In genomic region chr11:119046601-119047245, GRCm38 (mm10) we compare ENCODE assay signal across 8 mouse cellular contexts. TPM values are rescaled to one million over a fixed set of nuclear protein-coding genes. Genes with fewer than 3 reads are reported as not detected.
DNase-seq lines count a peak whose midpoint lies in the region; ATAC-seq and TF ChIP-seq lines count a peak whose summit lies in the region.

No protein-coding gene starts in this region.

- H3K9ac ChIP-seq in heart, embryonic 14.5 days (ENCODE audit: low read length), result peak overlapping the region; percentile 7; the same call in 1 of the 2 replicates
- H3K9ac ChIP-seq in kidney, embryonic 15.5 days, result peak overlapping the region; percentile 6; the same call in 1 of the 2 replicates

- DNase-seq in cerebellum, postnatal 14 days, result peak; percentile 47 to 49
- no peak for DNase-seq in cerebellum, adult 11 months
- peak; percentile 62 for DNase-seq in adrenal gland, postnatal 25 days
- DNase-seq in lung, postnatal 14 days, result peak; percentile 77
- no peak for DNase-seq in thymus, postnatal 10 days (ENCODE audit: low spot score in 2 of 2)

- no peaks in the 10 kb centered on the region for H3K36me3 ChIP-seq in heart, embryonic 14.5 days (ENCODE audit: control insufficient read depth, insufficient read depth, low read length)
- no peaks in the 10 kb centered on the region for H3K36me3 ChIP-seq in kidney, embryonic 15.5 days
- no peaks in the 10 kb centered on the region for H3K36me3 ChIP-seq in small intestine, adult 2 months (ENCODE audit: control insufficient read depth, insufficient read depth, low read length)

- peak overlapping the region; percentile 28 to 35 for H3K4me3 ChIP-seq in heart, embryonic 14.5 days (ENCODE audit: control insufficient read depth in 1 of 2, insufficient read depth in 1 of 2, low read depth in 1 of 2, low read length in 2 of 2)
- peak overlapping the region; percentile 39 for H3K4me3 ChIP-seq in kidney, embryonic 15.5 days (replicated peaks)
- peak overlapping the region; percentile 35 for H3K4me3 ChIP-seq in small intestine, adult 2 months (ENCODE audit: low read depth, low read length)

- ATAC-seq in heart, embryonic 14.5 days (ENCODE audit: insufficient number of reproducible peaks, insufficient read depth, low FRiP score, low read depth), result no peak; the same call in 1 of the 2 replicates
- ATAC-seq in kidney, embryonic 15.5 days (replicated peaks; ENCODE audit: low FRiP score), result no peak

- H3K4me1 ChIP-seq in heart, embryonic 14.5 days (ENCODE audit: control insufficient read depth in 2 of 2, insufficient read depth in 2 of 2, low read length in 2 of 2), result peaks cover 22 to 39% of the 10 kb centered on the region in 2 experiments
- peaks cover 57% of the 10 kb centered on the region for H3K4me1 ChIP-seq in kidney, embryonic 15.5 days
- peaks cover 49% of the 10 kb centered on the region for H3K4me1 ChIP-seq in small intestine, adult 2 months (ENCODE audit: control insufficient read depth, insufficient read depth, insufficient read length, low read length)

- peak overlapping the region; percentile 63 for H3K4me2 ChIP-seq in heart, embryonic 14.5 days (ENCODE audit: low read length)
- peak overlapping the region; percentile 60 for H3K4me2 ChIP-seq in kidney, embryonic 15.5 days

- TF ChIP-seq CTCF in small intestine, adult 2 months (IDR thresholded peaks at IDR 0.05; ENCODE audit: extremely low read depth, insufficient read length, insufficient replicate concordance, low read depth, low read length), result no peak

- no peak overlapping the region for H3K27ac ChIP-seq in heart, embryonic 14.5 days (replicated peaks in 1 of 2; ENCODE audit: control insufficient read depth in 1 of 2, insufficient read depth in 1 of 2, low read depth in 2 of 2, low read length in 2 of 2)
- no peak overlapping the region for H3K27ac ChIP-seq in kidney, embryonic 15.5 days
- H3K27ac ChIP-seq in small intestine, adult 2 months (ENCODE audit: insufficient read depth, low read depth, low read length), result no peak overlapping the region

- H3K27me3 ChIP-seq in heart, embryonic 14.5 days (ENCODE audit: control insufficient read depth, insufficient read depth, low read length), result peaks cover 98% of the 10 kb centered on the region
- H3K27me3 ChIP-seq in kidney, embryonic 15.5 days, result peaks cover 100% of the 10 kb centered on the region
- peaks cover 69% of the 10 kb centered on the region for H3K27me3 ChIP-seq in small intestine, adult 2 months (ENCODE audit: control insufficient read depth, insufficient read depth, low read length)

- WGBS in heart, embryonic 14.5 days, result 1% methylated on average over 39 of the region's 39 CpGs
- WGBS in kidney, embryonic 15.5 days, result 1% methylated on average over 39 of the region's 39 CpGs
- 3% methylated on average over 39 of the region's 39 CpGs for WGBS in small intestine, adult 2 months

- H3K9me3 ChIP-seq in heart, embryonic 14.5 days (ENCODE audit: control insufficient read depth, low read length), result no peaks in the 10 kb centered on the region
- no peaks in the 10 kb centered on the region for H3K9me3 ChIP-seq in kidney, embryonic 15.5 days (replicated peaks)

- TF ChIP-seq POLR2A in small intestine, adult 2 months (IDR thresholded peaks at IDR 0.05; ENCODE audit: low read depth, low read length), result no peak

RNA-seq across cellular contexts. Expression of gene Cbx8, which starts 6.0 kb away (rescaled TPM):
- 9.2 and 13.0 TPM in 2 replicates for total RNA-seq in adrenal gland, postnatal 25 days (2021)
- 9.3 and 9.6 TPM in 2 replicates for polyA plus RNA-seq in heart, embryonic 14.5 days (2014; fragmentation: Nextera tagmentation; extraction: Ambion mirVana)
- 9.8 and 10.3 TPM in 2 replicates for polyA plus RNA-seq in kidney, embryonic 15.5 days (2015; fragmentation: Nextera tagmentation; extraction: Ambion mirVana)
- 4.4 and 4.7 TPM in 2 replicates for polyA plus RNA-seq in small intestine, adult 2 months (2012; rRNA removed)

RNA-seq across cellular contexts. Expression of gene Cbx2, which starts 24.0 kb away (rescaled TPM):
- 8.9 and 9.8 TPM in 2 replicates for total RNA-seq in adrenal gland, postnatal 25 days (2021)
- polyA plus RNA-seq in heart, embryonic 14.5 days (2014; fragmentation: Nextera tagmentation; extraction: Ambion mirVana), result 9.8 and 11.9 TPM in 2 replicates
- polyA plus RNA-seq in kidney, embryonic 15.5 days (2015; fragmentation: Nextera tagmentation; extraction: Ambion mirVana), result 38.9 and 40.7 TPM in 2 replicates
- 1.6 and 3.1 TPM in 2 replicates for polyA plus RNA-seq in small intestine, adult 2 months (2012; rRNA removed)

RNA-seq across cellular contexts. Expression of gene Cbx4, which starts 39.3 kb away (rescaled TPM):
- total RNA-seq in adrenal gland, postnatal 25 days (2021), result 100 and 121 TPM in 2 replicates
- polyA plus RNA-seq in heart, embryonic 14.5 days (2014; fragmentation: Nextera tagmentation; extraction: Ambion mirVana), result 6.5 and 9.2 TPM in 2 replicates
- 8.6 and 9.9 TPM in 2 replicates for polyA plus RNA-seq in kidney, embryonic 15.5 days (2015; fragmentation: Nextera tagmentation; extraction: Ambion mirVana)
- polyA plus RNA-seq in small intestine, adult 2 months (2012; rRNA removed), result 4.2 and 7.6 TPM in 2 replicates

RNA-seq across cellular contexts. Expression of gene Enpp7, which starts 58.7 kb away (rescaled TPM):
- not detected in 2 replicates for total RNA-seq in adrenal gland, postnatal 25 days (2021)
- polyA plus RNA-seq in heart, embryonic 14.5 days (2014; fragmentation: Nextera tagmentation; extraction: Ambion mirVana), result not detected in 2 replicates
- not detected in 2 replicates for polyA plus RNA-seq in kidney, embryonic 15.5 days (2015; fragmentation: Nextera tagmentation; extraction: Ambion mirVana)
- 10.8 and 2,214 TPM in 2 replicates for polyA plus RNA-seq in small intestine, adult 2 months (2012; rRNA removed)

Comparison
In these comparisons a context has a peak if more than half of its experiments do, and no peak if none do; other contexts are left out.
1. DNase-seq: peak in cerebellum, postnatal 14 days (2 of 2), adrenal gland, postnatal 25 days (single experiment) and lung, postnatal 14 days (single experiment); none in cerebellum, adult 11 months (single experiment) and thymus, postnatal 10 days (0 of 2).
2. Peak in every context shown above with its lines, with median percentiles within 50 percentile points of each other: H3K4me3 ChIP-seq.